Mouse (Mus musculus) pancreas, adult 10 weeks (tissue): ENCODE measurements around the gene 4930519G04Rik. TPM values are rescaled to one million over a fixed set of nuclear protein-coding genes. Genes with fewer than 3 reads are reported as not detected.

Experiments
- polyA plus RNA-seq: library from polyadenylated mRNA; stranded (reverse); fragments of 350-450 nt; fragmentation: Illumina TruSeq; extraction: RNeasy Lipid Tissue Mini Kit (QIAGEN cat#74804); gene quantifications from one replicate; pipeline ENCODE4 v1.2.3, GENCODE M21; 2015; ENCODE audit warnings: low read depth, low replicate concordance; ENCODE audit not compliant: insufficient read depth

4930519G04Rik gene
- polyA plus RNA-seq: not detected

GRCm38 (mm10) chr5:114853364-114853763 lies at the start of gene 4930519G04Rik:
4930519G04Rik (plus strand) TSS chr5:114853664.

GRCm38 (mm10) chr5:114822796-114823688 lies 30.4 kb upstream of the 4930519G04Rik start, which contains the start of gene 1500011B03Rik:
1500011B03Rik (minus strand) TSS chr5:114823468.

GRCm38 (mm10) chr5:114858582-114858981 lies 5.1 kb downstream of the 4930519G04Rik start, which contains the start of gene Gm9936:
Gm9936 (minus strand) TSS chr5:114858682.

DNA sequence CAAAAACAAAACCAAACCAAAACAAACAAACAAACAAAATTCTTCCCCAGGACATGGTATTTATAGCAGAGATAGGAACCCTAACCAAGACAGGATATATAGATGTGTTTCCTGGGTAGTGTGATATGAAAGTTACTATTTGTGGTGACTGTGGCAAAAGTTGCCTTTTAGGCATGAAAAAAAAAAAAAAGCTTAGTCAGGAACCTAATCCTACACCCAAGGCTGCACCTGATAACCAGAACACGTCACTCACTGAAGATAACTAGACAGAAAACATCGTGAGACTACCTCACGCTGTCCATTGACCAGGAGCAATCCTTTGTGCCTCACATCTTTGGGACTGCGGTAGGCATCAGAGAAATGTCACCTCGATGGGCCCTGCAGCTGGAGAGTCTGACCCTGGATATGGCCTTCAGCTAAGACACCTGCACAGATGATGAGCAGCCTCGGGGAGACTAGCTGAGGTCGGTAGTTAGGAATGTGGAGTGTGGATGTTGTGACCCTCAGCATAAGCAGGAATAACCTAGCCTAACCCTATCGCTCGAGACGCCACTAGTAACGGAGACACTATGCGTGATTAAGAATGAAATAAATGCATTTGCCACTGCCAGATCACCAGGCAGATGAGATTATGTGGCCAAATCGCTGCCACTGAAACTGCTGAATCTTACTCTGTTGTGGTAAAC lies 43.4 kb downstream of the 4930519G04Rik start, which contains the start of gene Oasl2:
Gene Oasl2, plus strand, starts transcription at position 249 of the 686 bp plus-strand sequence.

DNA sequence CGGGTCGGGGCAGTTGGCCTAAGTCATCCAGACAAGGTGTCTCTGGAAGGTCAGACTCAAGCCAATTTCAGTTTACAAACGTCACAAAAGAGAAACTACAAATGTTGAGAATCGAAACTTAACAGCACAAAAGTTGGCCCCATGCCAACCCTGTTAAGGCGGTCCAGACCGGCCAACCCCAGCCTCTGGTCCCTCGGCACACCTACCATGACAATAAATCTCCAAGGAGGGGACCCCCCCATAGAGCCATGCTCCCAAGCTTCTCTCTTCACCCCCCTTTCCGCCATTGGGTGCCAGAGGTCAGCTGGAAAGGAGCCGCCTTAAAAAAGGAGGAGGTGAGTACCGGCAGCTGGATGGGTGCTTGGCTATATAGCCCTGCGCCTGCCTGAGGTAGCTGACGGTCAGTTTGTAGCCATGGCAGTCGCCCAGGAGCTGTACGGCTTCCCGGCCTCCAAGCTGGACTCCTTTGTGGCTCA lies 69.6 kb downstream of the 4930519G04Rik start, which contains the start of gene Oasl1:
Gene Oasl1, plus strand, starts transcription at position 243 of the 476 bp plus-strand sequence.

Other genes starting within 250 kb of the 4930519G04Rik start
- gene Trpv4, start 195.2 kb upstream of the 4930519G04Rik start, polyA plus RNA-seq: 3.8 TPM
- gene Gltp, start 162.7 kb upstream of the 4930519G04Rik start, polyA plus RNA-seq: 17.2 TPM
- gene Tchp, start 145.9 kb upstream of the 4930519G04Rik start, polyA plus RNA-seq: 6.4 TPM
- gene Ankrd13a, start 79.0 kb upstream of the 4930519G04Rik start, polyA plus RNA-seq: 15.1 TPM
- 12.8 TPM for gene Git2, start 78.1 kb upstream of the 4930519G04Rik start, polyA plus RNA-seq
- gene 1500011B03Rik, start 30.2 kb upstream of the 4930519G04Rik start, polyA plus RNA-seq: 3.9 TPM
- not detected for gene Gm9936, start 5.0 kb downstream of the 4930519G04Rik start, polyA plus RNA-seq
- 15.2 TPM for gene Oasl2, start 43.3 kb downstream of the 4930519G04Rik start, polyA plus RNA-seq
- 1.8 TPM for gene Oasl1, start 69.6 kb downstream of the 4930519G04Rik start, polyA plus RNA-seq
- 8.3 TPM for gene 2210016L21Rik, start 88.5 kb downstream of the 4930519G04Rik start, polyA plus RNA-seq
- 1.3 TPM for gene Hnf1a, start 117.4 kb downstream of the 4930519G04Rik start, polyA plus RNA-seq
- gene Sppl3, start 157.5 kb downstream of the 4930519G04Rik start, polyA plus RNA-seq: 9.8 TPM
- not detected for gene Gm10401, start 244.6 kb downstream of the 4930519G04Rik start, polyA plus RNA-seq